Mouse (Mus musculus): ENCODE results near the gene Baz2b.
"Not testable (repeated sequence)": the region's sequence is repeated elsewhere in the genome, so short reads cannot be mapped to it uniquely, and the experiment has no call there.

- not testable (repeated sequence) for TF ChIP-seq CHD2 (IDR thresholded peaks at IDR 0.05; ENCODE audit: low read length); POLR2A (IDR thresholded peaks at IDR 0.05; ENCODE audit: control insufficient read depth in 1 of 2, insufficient read depth in 1 of 2, low read depth in 1 of 2, low read length in 2 of 2, poor library complexity in 1 of 2); CTCF (IDR thresholded peaks at IDR 0.05 in 2 of 3, conservative IDR thresholded peaks at IDR 0.05 in 1 of 3; ENCODE audit: control insufficient read depth in 1 of 3, insufficient read depth in 1 of 3, low read depth in 2 of 3, low read length in 3 of 3, poor library complexity in 1 of 3, severe bottlenecking in 1 of 3); ELF1 (IDR thresholded peaks at IDR 0.05; ENCODE audit: low read depth, low read length); E2F4 (IDR thresholded peaks at IDR 0.05; ENCODE audit: borderline replicate concordance, low read depth, low read length); GATA1 (IDR thresholded peaks at IDR 0.05; ENCODE audit: low read depth, low read length)
Measured at GRCm38 (mm10) chr2:60073798-60074197, 135.8 kb downstream of the Baz2b start.
